Mouse (Mus musculus) hindbrain, postnatal 0 days (tissue): ENCODE measurements around the gene Erc2. TPM values are rescaled to one million over a fixed set of nuclear protein-coding genes. Genes with fewer than 3 reads are reported as not detected.

Source experiments
- ATAC-seq: fragments of 200-750 bp; cut with Nextera tagmentation; 2 replicates; pipeline ENCODE4 v1.8.0; 2017; ENCODE audit warnings: mild to moderate bottlenecking, moderate TSS enrichment, moderate library complexity
- DNase-seq: peaks from one replicate; pipeline ENCODE4 v3.0.0-alpha.2; 2015; ENCODE audit warnings: low spot score
- H3K27ac ChIP-seq: fragments of 300-500 bp; sonication (generic); 2 replicates; pipeline ENCODE4 v1.5.1; 2014; ENCODE audit warnings: mild to moderate bottlenecking
- H3K27me3 ChIP-seq: fragments of 300-500 bp; sonication (generic); 2 replicates; pipeline ENCODE4 v1.6.1; 2014; ENCODE audit warnings: low read length, mixed read lengths; ENCODE audit not compliant: insufficient read depth
- H3K36me3 ChIP-seq: fragments of 300-500 bp; sonication (generic); 2 replicates; pipeline ENCODE4 v1.6.1; 2014; ENCODE audit warnings: low read length, mixed read lengths; ENCODE audit not compliant: insufficient read depth
- H3K4me1 ChIP-seq: fragments of 300-500 bp; sonication (generic); 2 replicates; pipeline ENCODE4 v1.6.1; 2014; ENCODE audit warnings: antibody characterized with exemption, low read length, mixed read lengths; ENCODE audit not compliant: insufficient read depth
- H3K4me2 ChIP-seq: fragments of 300-500 bp; sonication (generic); 2 replicates; pipeline ENCODE4 v1.6.1; 2014; ENCODE audit warnings: low read depth, mild to moderate bottlenecking, low read length, moderate library complexity, mixed read lengths
- H3K4me3 ChIP-seq: fragments of 300-500 bp; sonication (generic); 2 replicates; pipeline ENCODE4 v1.5.1; 2014; ENCODE audit warnings: low read length
- H3K9ac ChIP-seq: fragments of 300-500 bp; sonication (generic); replicated peaks from 2 replicates; pipeline ENCODE4 v1.6.1; 2014; ENCODE audit warnings: mild to moderate bottlenecking, low read length, moderate library complexity, mixed read lengths
- H3K9me3 ChIP-seq: fragments of 300-500 bp; sonication (generic); 2 replicates; pipeline ENCODE4 v1.6.1; 2016; ENCODE audit warnings: low read length, mixed read lengths
- CTCF ChIP-seq: IDR thresholded peaks from 2 replicates; pipeline ENCODE4 v1.5.1; 2016; ENCODE audit warnings: antibody characterized with exemption, control low read depth, low read depth
- WGBS: fragments of 180-500 bp; shearing (Covaris S2); extraction: QIAGEN DNeasy Blood & Tissue Kit; methylation state at CpG from one replicate; pipeline ENCODE4 v1.1.7; 2014; 5-methylcytosine and 5-hydroxymethylcytosine counted together
- polyA plus RNA-seq: library from polyadenylated mRNA; unstranded; fragments of >200 nt; fragmentation: Nextera tagmentation; extraction: Ambion mirVana; gene quantifications from 2 replicates; pipeline ENCODE4 v1.2.1, GENCODE M21; 2015
- total RNA-seq: library from RNA; depleted of rRNA; stranded (reverse); fragments of >200 nt; gene quantifications from 2 replicates; pipeline ENCODE4 v1.2.3, GENCODE M21; 2014

Gene Erc2
- total and polyA plus RNA-seq, 2 experiments from 2014 or later = 71.0 to 104 TPM

DNA sequence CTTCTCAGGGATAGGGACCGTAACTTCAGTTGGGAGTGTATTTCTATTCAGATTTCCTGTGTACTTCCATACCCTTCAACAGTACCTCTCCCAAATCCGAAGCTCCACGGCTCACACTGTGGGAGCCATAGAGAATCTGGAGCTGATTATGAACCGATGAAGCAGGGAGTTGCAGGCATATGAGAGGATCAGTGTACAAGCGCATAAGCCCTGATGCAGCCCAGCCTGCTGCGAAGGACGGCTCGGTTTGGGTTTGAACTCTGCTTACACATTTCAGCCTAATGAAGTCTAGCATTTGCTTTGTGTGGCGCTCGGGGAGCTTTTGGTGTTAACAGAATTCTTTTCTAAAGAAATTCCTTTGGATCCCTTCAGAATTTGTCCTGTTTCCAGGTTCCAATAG is 749.4 kb downstream of the Erc2 start:
- H3K4me2 ChIP-seq = no peak overlapping the region
- DNase-seq (no peak), ATAC-seq (no peak)
- no peaks in the 10 kb centered on the region; the same call in 1 of the 2 replicates for H3K27me3 ChIP-seq
- H3K9ac ChIP-seq = no peak overlapping the region
- TF ChIP-seq CTCF = no peak
- H3K4me3 ChIP-seq = no peak overlapping the region
- 87% methylated on average over 10 of the region's 10 CpGs for WGBS
- no peaks in the 10 kb centered on the region for H3K36me3 ChIP-seq
- H3K27ac ChIP-seq = no peak overlapping the region
- H3K4me1 ChIP-seq = 0 out of 2 replicates have a peak, but pooled peaks cover 6% of the 10 kb centered on the region
- H3K9me3 ChIP-seq = no peaks in the 10 kb centered on the region

DNA sequence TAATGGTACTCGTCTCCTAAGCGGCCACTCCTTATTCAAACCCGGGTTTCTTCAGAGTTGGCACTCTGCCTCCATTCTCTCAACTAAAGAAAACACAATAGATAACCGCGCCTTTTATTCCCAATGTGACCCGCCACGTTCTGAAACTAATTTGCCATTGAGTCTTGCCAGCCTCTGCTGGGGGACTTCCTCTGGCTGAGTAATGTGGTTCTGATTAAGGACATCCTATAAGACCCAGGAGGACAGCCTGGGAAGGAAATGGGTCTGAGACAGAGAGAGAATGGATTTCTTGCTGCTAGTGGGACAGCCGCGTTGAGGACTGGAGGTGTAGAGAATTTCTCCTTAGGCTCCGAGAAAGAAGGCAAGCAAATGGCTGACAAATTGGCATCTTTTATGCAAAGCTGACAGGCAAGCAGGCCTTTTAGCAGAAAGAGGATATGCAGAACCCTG is 753.4 kb downstream of the Erc2 start:
- 6% methylated on average over 10 of the region's 10 CpGs for WGBS
- peak overlapping the region; percentile 42 for H3K4me2 ChIP-seq
- H3K27me3 ChIP-seq = no peaks in the 10 kb centered on the region; the same call in 1 of the 2 replicates
- H3K27ac ChIP-seq = peak overlapping the region; percentile 54; the same call in 1 of the 2 replicates
- no peaks in the 10 kb centered on the region for H3K36me3 ChIP-seq
- no peak overlapping the region for H3K4me3 ChIP-seq
- ATAC-seq (no peak), DNase-seq (peak; percentile 30)
- H3K9ac ChIP-seq = no peak overlapping the region
- H3K4me1 ChIP-seq = 0 out of 2 replicates have a peak, but pooled peaks cover 6% of the 10 kb centered on the region
- no peak for TF ChIP-seq CTCF
- no peaks in the 10 kb centered on the region for H3K9me3 ChIP-seq

DNA sequence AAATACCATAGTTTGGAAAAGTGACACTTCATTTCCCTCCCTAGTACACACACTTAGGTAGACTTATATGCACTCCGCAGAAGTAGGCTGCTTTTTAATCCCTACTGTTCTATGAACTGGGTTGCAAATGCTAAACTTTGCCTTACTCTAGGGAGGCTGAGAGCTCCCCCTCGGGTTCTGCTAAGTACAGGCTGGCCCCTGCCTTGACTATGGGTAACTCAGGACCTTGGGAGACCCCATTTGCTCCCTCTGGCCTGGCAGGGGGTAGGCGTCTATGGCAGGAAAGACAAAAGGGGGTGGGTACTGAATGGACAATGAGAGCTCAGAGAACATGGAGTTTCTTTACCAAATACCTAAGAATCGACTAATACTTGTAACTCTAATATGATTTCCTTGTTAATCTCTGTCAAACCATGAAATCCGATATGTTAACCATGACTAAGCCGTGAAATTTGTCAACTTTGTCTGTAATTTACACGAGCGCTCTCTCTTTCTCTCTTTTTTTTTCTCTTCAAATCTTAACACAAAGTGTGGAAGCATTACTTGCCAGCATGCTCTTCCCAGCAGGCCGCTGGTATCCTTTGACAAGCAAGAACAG is 754.1 kb downstream of the Erc2 start:
- Histone ChIP-seq H3K9ac (no peak overlapping the region), H3K4me2 (no peak overlapping the region), H3K4me3 (no peak overlapping the region), H3K4me1 (0 out of 2 replicates have a peak, but pooled peaks cover 6% of the 10 kb centered on the region), H3K36me3 (no peaks in the 10 kb centered on the region), H3K9me3 (no peaks in the 10 kb centered on the region), H3K27me3 (no peaks in the 10 kb centered on the region; the same call in 1 of the 2 replicates), H3K27ac (no peak overlapping the region)
- 37% methylated on average over 9 of the region's 9 CpGs for WGBS
- DNase-seq = no peak
- TF ChIP-seq CTCF = no peak
- no peak for ATAC-seq

DNA sequence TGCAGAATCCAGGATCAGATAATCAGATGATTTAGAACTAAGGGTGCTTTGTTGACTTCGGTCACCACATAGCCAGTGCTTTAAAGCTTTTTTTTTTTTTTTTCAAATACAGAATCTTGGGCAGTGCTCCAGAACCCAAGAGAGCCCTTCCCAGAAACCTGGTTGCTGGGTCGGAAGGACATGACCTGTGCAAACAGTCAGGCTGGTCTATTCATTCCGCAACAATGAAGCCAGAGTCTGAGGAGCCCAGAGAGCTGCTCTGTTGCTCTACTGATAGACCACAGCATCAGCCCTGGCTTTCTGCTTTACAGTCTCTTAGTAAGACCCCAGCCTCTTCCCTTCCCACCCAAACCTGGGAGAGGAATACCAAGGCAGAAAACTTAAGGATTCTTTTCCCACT is 755.3 kb downstream of the Erc2 start:
- DNase-seq (no peak), ATAC-seq (no peak)
- no peaks in the 10 kb centered on the region for H3K9me3 ChIP-seq
- no peak overlapping the region for H3K4me3 ChIP-seq
- H3K4me1 ChIP-seq = 0 out of 2 replicates have a peak, but pooled peaks cover 6% of the 10 kb centered on the region
- H3K27me3 ChIP-seq = no peaks in the 10 kb centered on the region; the same call in 1 of the 2 replicates
- TF ChIP-seq CTCF = no peak
- no peak overlapping the region for H3K9ac ChIP-seq
- H3K27ac ChIP-seq = no peak overlapping the region
- WGBS = 53% methylated on average over 3 of the region's 3 CpGs
- H3K36me3 ChIP-seq = no peaks in the 10 kb centered on the region
- no peak overlapping the region for H3K4me2 ChIP-seq

DNA sequence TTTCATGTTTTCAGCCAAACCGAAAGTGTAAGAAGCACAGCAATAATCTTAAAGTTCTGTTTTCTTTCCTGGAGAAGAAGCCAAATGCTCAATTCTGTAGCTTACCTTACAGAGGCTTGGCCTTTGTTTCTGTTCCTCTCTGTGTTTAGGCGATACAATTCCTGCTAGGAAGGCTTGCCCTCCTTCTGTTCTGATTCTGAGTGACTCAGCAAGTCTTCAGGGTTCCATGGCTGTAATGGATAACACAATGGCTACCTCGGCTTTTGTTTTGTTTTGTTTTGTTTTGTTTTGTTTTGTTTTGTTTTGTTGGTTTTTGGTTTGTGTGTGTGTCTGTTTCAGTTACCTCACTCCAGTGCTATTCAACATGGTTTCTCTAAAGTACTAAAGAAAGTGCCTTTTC is 757.9 kb downstream of the Erc2 start:
- H3K27me3 ChIP-seq = no peaks in the 10 kb centered on the region; the same call in 1 of the 2 replicates
- H3K4me1 ChIP-seq = 0 out of 2 replicates have a peak, but pooled peaks cover 6% of the 10 kb centered on the region

DNA sequence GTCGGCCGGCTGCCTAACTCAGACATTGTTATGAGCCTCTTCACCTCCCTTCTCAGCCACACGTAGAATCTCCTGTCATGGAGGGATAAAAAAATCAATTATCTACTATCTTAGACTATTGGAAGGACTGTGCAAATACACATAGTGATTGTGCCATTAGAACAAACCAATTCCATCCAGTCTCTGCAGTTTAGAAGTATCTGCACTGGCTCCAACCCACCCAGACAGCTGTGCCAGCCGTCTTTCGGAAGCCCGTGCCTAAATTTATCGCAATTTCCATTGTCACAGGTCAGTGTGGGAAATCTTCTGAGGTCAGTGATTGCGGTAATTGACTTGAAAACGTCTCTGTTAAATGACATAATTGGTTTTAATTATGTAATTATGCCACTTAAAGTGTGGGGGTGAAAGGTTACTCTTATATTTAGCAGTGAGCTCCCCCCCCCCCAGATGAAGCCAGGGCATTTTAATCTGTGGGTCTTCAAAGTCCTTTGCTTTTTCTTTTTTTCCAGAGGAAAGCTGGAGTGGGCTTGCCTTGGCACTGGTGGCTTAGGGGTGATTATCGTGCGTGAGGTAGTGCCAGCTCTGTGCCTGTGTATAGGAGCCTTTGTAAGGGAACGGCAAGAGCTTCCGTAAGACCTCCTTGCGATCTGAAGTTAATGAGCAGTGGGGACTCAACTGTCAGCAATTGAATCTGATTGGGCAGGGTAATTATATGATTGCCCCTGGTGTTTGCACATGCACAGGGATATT is 759.7 kb downstream of the Erc2 start:
- H3K9me3 ChIP-seq = no peaks in the 10 kb centered on the region
- no peak overlapping the region for H3K4me3 ChIP-seq
- no peaks in the 10 kb centered on the region; the same call in 1 of the 2 replicates for H3K27me3 ChIP-seq
- no peak for DNase-seq
- H3K27ac ChIP-seq = no peak overlapping the region
- no peak for TF ChIP-seq CTCF
- H3K9ac ChIP-seq = no peak overlapping the region
- no peaks in the 10 kb centered on the region for H3K36me3 ChIP-seq
- ATAC-seq = no peak
- WGBS = 57% methylated on average over 14 of the region's 14 CpGs
- no peaks in the 10 kb centered on the region for H3K4me1 ChIP-seq
- no peak overlapping the region for H3K4me2 ChIP-seq

More for the DNA sequence above, 757.9 kb downstream of the Erc2 start:
- WGBS = 57% methylated on average over 3 of the region's 3 CpGs
- ATAC-seq (no peak), DNase-seq (no peak)
- no peaks in the 10 kb centered on the region for H3K9me3 ChIP-seq
- no peak overlapping the region for H3K9ac ChIP-seq
- H3K4me2 ChIP-seq = no peak overlapping the region
- no peak for TF ChIP-seq CTCF
- no peaks in the 10 kb centered on the region for H3K36me3 ChIP-seq
- no peak overlapping the region for H3K4me3 ChIP-seq
- no peak overlapping the region for H3K27ac ChIP-seq
